Mouse (Mus musculus) heart, postnatal 0 days (tissue): ENCODE data around the gene Rsf1.

Experiments
- CTCF ChIP-seq: IDR thresholded peaks from 2 replicates; pipeline ENCODE4 v1.5.1; 2016; ENCODE audit warnings: antibody characterized with exemption, control low read depth, low read depth
- EP300 ChIP-seq: IDR thresholded peaks from 2 replicates; pipeline ENCODE4 v1.6.1; 2016; ENCODE audit warnings: antibody characterized with exemption, low read depth

GRCm38 (mm10) chr7:97730427-97730826 is 150.7 kb downstream of the Rsf1 start:
- no peak for TF ChIP-seq CTCF
- TF ChIP-seq EP300: no peak
